Mouse (Mus musculus) kidney, postnatal 14 days (tissue): ENCODE results near the gene Kcnip4.

ENCODE experiments used
- DNase-seq: peaks from one replicate; pipeline ENCODE4 v3.0.0; 2022; ENCODE audit warnings: mixed read lengths

The Kcnip4 gene

GRCm38 (mm10) chr5:48840971-48841370, 683.7 kb downstream of the Kcnip4 start:
- DNase-seq, result no peak

- no peak for DNase-seq
Observed at GRCm38 (mm10) chr5:48795526-48795925, 729.2 kb downstream of the Kcnip4 start.

- no peak for DNase-seq
Observed at GRCm38 (mm10) chr5:48779376-48779775, 745.3 kb downstream of the Kcnip4 start.

- no peak for DNase-seq
Observed at GRCm38 (mm10) chr5:48748613-48749012, 776.1 kb downstream of the Kcnip4 start.

- peak; percentile 2 for DNase-seq
Observed at GRCm38 (mm10) chr5:48737640-48738039, 787.1 kb downstream of the Kcnip4 start.

GRCm38 (mm10) chr5:48718166-48718565, 806.5 kb downstream of the Kcnip4 start:
- DNase-seq, result no peak

- DNase-seq, result no peak
Observed at GRCm38 (mm10) chr5:48705997-48706396, 818.7 kb downstream of the Kcnip4 start.

- no peak for DNase-seq
Observed at GRCm38 (mm10) chr5:48687068-48687467, 837.6 kb downstream of the Kcnip4 start.

- DNase-seq, result no peak
Observed at GRCm38 (mm10) chr5:48679733-48680595, 844.7 kb downstream of the Kcnip4 start.

GRCm38 (mm10) chr5:48662504-48662903, 862.2 kb downstream of the Kcnip4 start:
- no peak for DNase-seq

GRCm38 (mm10) chr5:48659975-48660374, 864.7 kb downstream of the Kcnip4 start:
- no peak for DNase-seq

GRCm38 (mm10) chr5:48650496-48650895, 874.2 kb downstream of the Kcnip4 start:
- no peak for DNase-seq

- no peak for DNase-seq
Observed at GRCm38 (mm10) chr5:48636675-48637074, 888.0 kb downstream of the Kcnip4 start.

- no peak for DNase-seq
Observed at GRCm38 (mm10) chr5:48633631-48634030, 891.1 kb downstream of the Kcnip4 start.

GRCm38 (mm10) chr5:48623370-48623769, 901.3 kb downstream of the Kcnip4 start:
- no peak for DNase-seq

- DNase-seq, result no peak
Observed at GRCm38 (mm10) chr5:48606916-48607315, 917.8 kb downstream of the Kcnip4 start.

- DNase-seq, result no peak
Observed at GRCm38 (mm10) chr5:48606281-48606680, 918.4 kb downstream of the Kcnip4 start.

GRCm38 (mm10) chr5:48599481-48600040, 925.1 kb downstream of the Kcnip4 start:
- peak; percentile 3 for DNase-seq

GRCm38 (mm10) chr5:48588014-48588413, 936.7 kb downstream of the Kcnip4 start:
- DNase-seq, result no peak

GRCm38 (mm10) chr5:48583431-48583830, 941.3 kb downstream of the Kcnip4 start:
- DNase-seq, result no peak

- no peak for DNase-seq
Observed at GRCm38 (mm10) chr5:48563996-48564587, 960.6 kb downstream of the Kcnip4 start.

GRCm38 (mm10) chr5:48551753-48552152, 973.0 kb downstream of the Kcnip4 start:
- no peak for DNase-seq

- no peak for DNase-seq
Observed at GRCm38 (mm10) chr5:48545825-48546224, 978.9 kb downstream of the Kcnip4 start.
